Mouse (Mus musculus): ENCODE results near the gene Dip2b.

- TF ChIP-seq POLR2A (IDR thresholded peaks at IDR 0.05; ENCODE audit: control insufficient read depth, low read depth, low read length) = no peak
- no peak for TF ChIP-seq CTCF (IDR thresholded peaks at IDR 0.05; ENCODE audit: control insufficient read depth, insufficient read depth, insufficient replicate concordance, low read depth, low read length)
Measured at GRCm38 (mm10) chr15:100230655-100231054, 192.2 kb downstream of the Dip2b start.
